Mouse (Mus musculus) macrophage (primary cell): Measurements from ENCODE around the gene Gm10160. TPM values are rescaled to one million over a fixed set of nuclear protein-coding genes. Genes with fewer than 3 reads are reported as not detected.
A peak's percentile ranks its signal among the peaks of the same experiment; 100 is the strongest.
"Not testable (repeated sequence)": the region's sequence is repeated elsewhere in the genome, so short reads cannot be mapped to it uniquely, and the experiment has no call there.

ENCODE experiments used
- H3K27ac ChIP-seq: fragments of 350-480 bp; formaldehyde crosslinking; 2 replicates; pipeline ENCODE4 v1.9.0; 2021
- H3K36me3 ChIP-seq: fragments of 350-480 bp; formaldehyde crosslinking; 2 replicates; pipeline ENCODE4 v1.9.0; 2021; ENCODE audit errors: inconsistent target
- H3K4me3 ChIP-seq: fragments of 350-480 bp; formaldehyde crosslinking; 2 replicates; pipeline ENCODE4 v1.9.0; 2021; ENCODE audit errors: inconsistent target
- H3K79me2 ChIP-seq: fragments of 350-480 bp; formaldehyde crosslinking; 2 replicates; pipeline ENCODE4 v1.9.0; 2021; ENCODE audit errors: inconsistent target
- WGBS: methylation state at CpG from one replicate; pipeline ENCODE4 v1.1.7; 2026; ENCODE audit warnings: inconsistent platforms; ENCODE audit not compliant: missing documents; 5-methylcytosine and 5-hydroxymethylcytosine counted together
- polyA plus RNA-seq: library from polyadenylated mRNA; stranded (reverse); fragments of 250-400 nt; gene quantifications from 3 replicates; pipeline ENCODE4 v1.2.4, GENCODE M21; 2018; ENCODE audit warnings: inconsistent platforms

Gene Gm10160
- polyA plus RNA-seq, 1 experiment from 2014 or later, result not detected

GRCm38 (mm10) chr7:81847777-81848176 is 7.8 kb downstream of the Gm10160 start:
- no peaks in the 10 kb centered on the region for H3K79me2 ChIP-seq
- 87% methylated on average over 4 of the region's 4 CpGs for WGBS
- H3K27ac ChIP-seq, result peak overlapping the region; percentile 96; the same call in 1 of the 2 replicates
- no peaks in the 10 kb centered on the region for H3K36me3 ChIP-seq
- H3K4me3 ChIP-seq, result no peak overlapping the region

GRCm38 (mm10) chr7:81847010-81847409 is 8.6 kb downstream of the Gm10160 start:
- 81% methylated on average over 8 of the region's 8 CpGs for WGBS
- H3K79me2 ChIP-seq, result no peaks in the 10 kb centered on the region
- H3K36me3 ChIP-seq, result no peaks in the 10 kb centered on the region
- H3K4me3 ChIP-seq, result no peak overlapping the region
- H3K27ac ChIP-seq, result no peak overlapping the region

- no peak overlapping the region for H3K27ac ChIP-seq
- H3K4me3 ChIP-seq, result no peak overlapping the region
- WGBS, result 98% methylated on average over 8 of the region's 8 CpGs
- no peaks in the 10 kb centered on the region for H3K79me2 ChIP-seq
- no peaks in the 10 kb centered on the region for H3K36me3 ChIP-seq
These were observed 9.6 kb downstream of the Gm10160 start for GRCm38 (mm10) chr7:81846008-81846407.

GRCm38 (mm10) chr7:81845313-81845712 is 10.3 kb downstream of the Gm10160 start:
- H3K79me2 ChIP-seq, result no peaks in the 10 kb centered on the region
- H3K27ac ChIP-seq, result no peak overlapping the region
- WGBS, result 100% methylated on average over 3 of the region's 3 CpGs
- no peaks in the 10 kb centered on the region for H3K36me3 ChIP-seq
- no peak overlapping the region for H3K4me3 ChIP-seq

GRCm38 (mm10) chr7:81844801-81845200 is 10.8 kb downstream of the Gm10160 start:
- Histone ChIP-seq H3K36me3 (no peaks in the 10 kb centered on the region), H3K27ac (no peak overlapping the region), H3K4me3 (no peak overlapping the region), H3K79me2 (no peaks in the 10 kb centered on the region)
- 97% methylated on average over 11 of the region's 11 CpGs for WGBS

- H3K4me3 ChIP-seq, result no peak overlapping the region
- WGBS, result 91% methylated on average over 8 of the region's 8 CpGs
- H3K27ac ChIP-seq, result no peak overlapping the region
- H3K36me3 ChIP-seq, result no peaks in the 10 kb centered on the region
- H3K79me2 ChIP-seq, result no peaks in the 10 kb centered on the region
These were observed 11.7 kb downstream of the Gm10160 start for GRCm38 (mm10) chr7:81843903-81844302.

GRCm38 (mm10) chr7:81842998-81843397 is 12.6 kb downstream of the Gm10160 start:
- Histone ChIP-seq H3K4me3 (no peak overlapping the region), H3K36me3 (no peaks in the 10 kb centered on the region), H3K79me2 (no peaks in the 10 kb centered on the region), H3K27ac (peak overlapping the region; percentile 14)
- 25% methylated on average over 1 of the region's 1 CpGs for WGBS

- 96% methylated on average over 7 of the region's 7 CpGs for WGBS
- no peak overlapping the region for H3K27ac ChIP-seq
- H3K36me3 ChIP-seq, result no peaks in the 10 kb centered on the region
- no peaks in the 10 kb centered on the region for H3K79me2 ChIP-seq
- no peak overlapping the region for H3K4me3 ChIP-seq
These were observed 13.5 kb downstream of the Gm10160 start for GRCm38 (mm10) chr7:81842141-81842540.

- 94% methylated on average over 6 of the region's 6 CpGs for WGBS
- Histone ChIP-seq H3K4me3 (no peak overlapping the region), H3K79me2 (no peaks in the 10 kb centered on the region), H3K36me3 (no peaks in the 10 kb centered on the region), H3K27ac (no peak overlapping the region)
These were observed 14.2 kb downstream of the Gm10160 start for GRCm38 (mm10) chr7:81841439-81841838.

- no peaks in the 10 kb centered on the region for H3K79me2 ChIP-seq
- no peak overlapping the region for H3K4me3 ChIP-seq
- H3K36me3 ChIP-seq, result no peaks in the 10 kb centered on the region
- no peak overlapping the region for H3K27ac ChIP-seq
- 89% methylated on average over 7 of the region's 7 CpGs for WGBS
These were observed 14.9 kb downstream of the Gm10160 start for GRCm38 (mm10) chr7:81840661-81841181.

GRCm38 (mm10) chr7:81839746-81840145 is 15.8 kb downstream of the Gm10160 start:
- Histone ChIP-seq H3K27ac (no peak overlapping the region), H3K4me3 (no peak overlapping the region), H3K79me2 (no peaks in the 10 kb centered on the region), H3K36me3 (no peaks in the 10 kb centered on the region)
- WGBS, result 54% methylated on average over 6 of the region's 6 CpGs

- H3K4me3 ChIP-seq, H3K79me2 ChIP-seq, H3K36me3 ChIP-seq, H3K27ac ChIP-seq: not testable (repeated sequence)
- 89% methylated on average over 5 of the region's 5 CpGs for WGBS
These were observed 17.8 kb downstream of the Gm10160 start for GRCm38 (mm10) chr7:81837771-81838170.

GRCm38 (mm10) chr7:81835430-81835829 is 20.2 kb downstream of the Gm10160 start:
- H3K36me3 ChIP-seq, result no peaks in the 10 kb centered on the region
- no peak overlapping the region for H3K4me3 ChIP-seq
- no peaks in the 10 kb centered on the region for H3K79me2 ChIP-seq
- peak overlapping the region; percentile 73 for H3K27ac ChIP-seq
- 38% methylated on average over 5 of the region's 5 CpGs for WGBS

GRCm38 (mm10) chr7:81834847-81835246 is 20.7 kb downstream of the Gm10160 start:
- Histone ChIP-seq H3K4me3 (no peak overlapping the region), H3K36me3 (no peaks in the 10 kb centered on the region), H3K79me2 (no peaks in the 10 kb centered on the region), H3K27ac (peak overlapping the region; percentile 73)

GRCm38 (mm10) chr7:81829379-81829894 is 26.2 kb downstream of the Gm10160 start, which contains the start of gene Btbd1:
Gene Btbd1 (minus strand): TSS chr7:81829431.
- H3K79me2 ChIP-seq, result peaks cover 42% of the 10 kb centered on the region
- no peaks in the 10 kb centered on the region for H3K36me3 ChIP-seq
- H3K27ac ChIP-seq, result peak within 1 kb of the TSS; percentile 83
- 2% methylated on average over 34 of the region's 58 CpGs for WGBS
- peak within 1 kb of the TSS; percentile 87 for H3K4me3 ChIP-seq
